Mouse (Mus musculus) frontal cortex, postnatal 25 days (tissue): ENCODE measurements around the gene Mrpl48.
A peak's percentile ranks its signal among the peaks of the same experiment; 100 is the strongest.

Experiments
- DNase-seq, 2 experiments: peaks; one replicate each; pipeline ENCODE4 v3.0.0; 2022; ENCODE audit warnings: low spot score in 2 of 2

Gene Mrpl48

GRCm38 (mm10) chr7:100533503-100533902 lies 74.6 kb downstream of the Mrpl48 start:
- DNase-seq = no peak

GRCm38 (mm10) chr7:100530766-100531165 lies 77.3 kb downstream of the Mrpl48 start:
- DNase-seq = no peak

GRCm38 (mm10) chr7:100524669-100525068 lies 83.4 kb downstream of the Mrpl48 start:
- DNase-seq = no peak

GRCm38 (mm10) chr7:100522222-100522621 lies 85.9 kb downstream of the Mrpl48 start:
- no peak for DNase-seq

GRCm38 (mm10) chr7:100520663-100521285 lies 87.3 kb downstream of the Mrpl48 start:
- DNase-seq = peak; percentile 54 to 77

- DNase-seq = no peak
These were observed 87.9 kb downstream of the Mrpl48 start for GRCm38 (mm10) chr7:100520204-100520603.

- DNase-seq = no peak
These were observed 93.5 kb downstream of the Mrpl48 start, which contains the start of gene Dnajb13 for GRCm38 (mm10) chr7:100514573-100514972. TSS of gene Dnajb13 (minus strand) at chr7:100514960.

GRCm38 (mm10) chr7:100511602-100512001 lies 96.5 kb downstream of the Mrpl48 start:
- DNase-seq = no peak

GRCm38 (mm10) chr7:100508670-100509069 lies 99.4 kb downstream of the Mrpl48 start:
- no peak for DNase-seq

GRCm38 (mm10) chr7:100506494-100506893 lies 101.6 kb downstream of the Mrpl48 start:
- DNase-seq = no peak

GRCm38 (mm10) chr7:100504740-100505487 lies 103.2 kb downstream of the Mrpl48 start:
- no peak for DNase-seq

- no peak for DNase-seq
These were observed 105.0 kb downstream of the Mrpl48 start for GRCm38 (mm10) chr7:100503076-100503475.

- DNase-seq = no peak
These were observed 105.7 kb downstream of the Mrpl48 start for GRCm38 (mm10) chr7:100502374-100502922.

GRCm38 (mm10) chr7:100501844-100502373 lies 106.2 kb downstream of the Mrpl48 start:
- DNase-seq = no peak

GRCm38 (mm10) chr7:100501027-100501843 lies 106.9 kb downstream of the Mrpl48 start:
- no peak for DNase-seq

- DNase-seq = no peak
These were observed 107.7 kb downstream of the Mrpl48 start for GRCm38 (mm10) chr7:100500276-100500977.

- DNase-seq = no peak
These were observed 108.6 kb downstream of the Mrpl48 start for GRCm38 (mm10) chr7:100499465-100499864.

GRCm38 (mm10) chr7:100497982-100498381 lies 110.1 kb downstream of the Mrpl48 start:
- no peak for DNase-seq

- no peak for DNase-seq
These were observed 110.7 kb downstream of the Mrpl48 start for GRCm38 (mm10) chr7:100497402-100497801.

GRCm38 (mm10) chr7:100496791-100497190 lies 111.3 kb downstream of the Mrpl48 start:
- DNase-seq = no peak

- no peak for DNase-seq
These were observed 111.7 kb downstream of the Mrpl48 start for GRCm38 (mm10) chr7:100496371-100496770.
